Mouse (Mus musculus): Measurements from ENCODE around the gene Ten1.

DNA sequence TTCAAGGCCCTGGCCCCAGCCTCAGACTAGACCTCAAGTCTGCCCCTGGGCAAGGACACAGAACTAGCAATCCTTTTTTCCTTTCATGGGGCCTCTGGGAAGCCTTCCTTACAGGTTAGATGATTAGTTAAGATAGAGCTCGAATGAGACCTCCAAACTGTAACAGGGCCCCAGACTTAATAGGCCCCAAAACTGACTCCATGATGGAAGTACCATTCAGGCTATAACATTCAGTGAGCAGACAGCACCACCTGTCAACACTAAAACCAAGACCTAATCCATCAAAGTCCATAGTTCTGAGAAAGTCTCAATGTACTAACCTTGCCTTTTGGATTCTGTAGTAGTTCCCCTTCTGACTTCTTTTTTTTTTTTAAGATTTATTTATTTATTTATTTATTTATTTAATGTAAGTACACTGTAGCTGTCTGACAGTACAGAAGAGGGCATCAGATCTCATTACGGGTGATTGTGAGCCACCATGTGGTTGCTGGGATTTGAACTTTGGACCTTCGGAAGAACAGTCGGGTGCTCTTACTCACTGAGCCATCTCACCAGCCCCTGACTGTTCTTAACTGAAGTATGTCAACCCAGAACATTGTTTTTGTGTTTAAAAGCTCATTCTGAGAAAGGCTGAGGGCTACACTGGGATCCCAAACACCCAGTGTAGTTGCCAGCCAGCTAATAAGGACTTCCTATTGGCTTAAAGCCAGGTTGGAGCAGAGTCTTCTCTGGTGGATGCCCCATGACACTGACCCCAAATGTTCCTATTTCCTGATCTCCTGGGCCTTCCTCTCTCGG is 28.5 kb upstream of the Ten1 start:
- no peak for TF ChIP-seq CTCF (conservative IDR thresholded peaks at IDR 0.05; ENCODE audit: low read length)
- TF ChIP-seq POU5F1 (IDR thresholded peaks at IDR 0.05; ENCODE audit: borderline replicate concordance, low read length): no peak
- TF ChIP-seq NANOG (IDR thresholded peaks at IDR 0.05; ENCODE audit: borderline replicate concordance, low read length): no peak

Data from E14TG2a.4 (cell line).